Mouse (Mus musculus) embryo, embryonic 11 days (tissue): ENCODE results near the gene Cmbl.

Source experiments
- DNase-seq: peaks from one replicate; pipeline ENCODE4 v3.0.0-alpha.2; 2015

Cmbl gene

DNA sequence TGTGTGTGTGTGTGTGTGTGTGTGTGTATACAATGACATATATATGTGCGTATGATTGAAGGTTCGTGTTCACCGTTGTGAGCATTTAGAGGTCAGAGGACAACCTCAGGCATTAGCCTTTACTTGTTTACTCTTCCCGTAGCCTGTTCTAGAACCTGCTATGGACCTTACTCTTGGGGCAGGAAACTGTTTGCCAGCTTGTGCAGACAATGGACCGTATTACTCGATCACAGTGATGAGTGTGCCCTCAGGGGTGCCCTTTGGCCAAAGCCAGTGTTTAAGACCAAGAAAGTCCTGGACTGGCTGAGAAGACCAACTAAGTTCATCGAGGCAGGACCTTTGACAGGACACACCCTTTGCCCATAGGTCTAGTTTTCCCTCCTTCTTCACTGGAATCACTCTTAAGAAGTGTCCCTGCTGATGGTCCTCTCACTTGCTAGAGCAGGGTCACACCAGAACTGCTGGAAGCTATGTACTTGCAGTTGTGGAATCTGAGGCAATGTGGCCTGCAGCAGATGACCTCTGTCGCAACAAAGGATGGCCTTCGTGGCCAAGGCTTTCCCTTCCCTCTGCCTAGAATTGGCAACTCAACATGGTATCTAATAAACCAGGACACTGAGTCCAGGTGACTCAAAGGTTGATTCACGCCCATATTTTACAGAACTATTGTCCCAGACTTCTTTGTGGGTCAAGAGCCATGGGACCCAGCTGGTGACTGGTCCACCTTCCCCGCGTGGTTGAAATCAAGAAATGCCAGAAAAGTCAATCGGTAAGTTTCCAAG, 18.3 kb downstream of the Cmbl start:
- DNase-seq = no peak

DNA sequence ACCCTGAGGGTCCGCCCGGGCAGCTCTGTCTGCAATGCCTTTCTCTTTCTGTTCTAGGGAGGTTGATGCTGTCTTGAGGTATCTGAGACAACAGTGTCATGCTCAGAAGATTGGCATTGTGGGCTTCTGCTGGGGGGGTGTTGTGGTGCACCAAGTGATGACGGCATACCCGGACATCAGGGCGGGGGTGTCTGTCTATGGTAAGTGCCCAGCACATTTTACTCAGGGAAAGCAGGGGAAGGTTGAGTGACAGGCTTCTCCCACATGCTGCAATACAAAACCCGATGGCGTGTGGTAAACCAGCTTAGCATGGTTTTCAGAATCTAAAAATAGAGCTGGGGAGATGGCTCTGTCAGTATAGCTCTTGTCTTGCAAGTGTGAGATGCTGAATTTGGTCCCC, 20.0 kb downstream of the Cmbl start:
- no peak for DNase-seq

DNA sequence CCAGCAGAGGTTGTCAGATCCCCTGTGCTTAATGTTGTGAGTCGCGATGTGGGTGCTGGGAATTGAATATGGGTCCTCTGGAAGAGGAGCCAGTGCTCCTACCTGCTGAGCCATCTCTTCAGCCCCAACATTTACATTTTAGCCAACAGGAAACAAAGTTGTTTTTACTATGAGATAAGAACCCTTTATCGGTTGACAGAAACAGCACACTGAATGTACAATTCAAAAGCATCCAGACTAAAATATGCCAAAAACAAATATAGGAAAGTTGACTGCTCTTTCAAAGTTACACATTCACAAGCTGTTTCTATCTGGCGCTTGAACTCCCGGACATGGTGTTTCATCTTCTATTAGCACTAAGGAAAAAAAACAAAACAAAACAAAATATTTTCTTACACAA, 20.9 kb downstream of the Cmbl start:
- DNase-seq = no peak

DNA sequence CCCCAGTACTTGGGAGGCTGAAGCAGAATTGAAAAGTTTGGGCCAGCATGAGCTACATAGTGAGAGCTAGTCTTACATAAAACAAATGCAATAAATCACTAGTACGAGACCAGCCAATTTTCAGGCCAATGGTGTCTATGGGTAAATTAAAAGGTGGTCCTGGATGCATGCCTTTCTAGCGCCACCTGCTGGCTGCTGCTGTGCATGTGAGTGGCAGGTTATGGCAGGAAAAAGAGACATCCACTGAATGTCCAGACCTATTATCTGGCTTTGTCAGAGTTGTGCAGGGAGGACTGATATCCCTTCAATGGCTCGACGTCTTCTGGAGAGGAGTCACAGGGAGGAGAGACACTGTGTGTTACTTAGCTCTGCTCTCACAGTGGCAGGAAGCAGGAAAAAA, 21.3 kb downstream of the Cmbl start:
- DNase-seq = peak; percentile 91

DNA sequence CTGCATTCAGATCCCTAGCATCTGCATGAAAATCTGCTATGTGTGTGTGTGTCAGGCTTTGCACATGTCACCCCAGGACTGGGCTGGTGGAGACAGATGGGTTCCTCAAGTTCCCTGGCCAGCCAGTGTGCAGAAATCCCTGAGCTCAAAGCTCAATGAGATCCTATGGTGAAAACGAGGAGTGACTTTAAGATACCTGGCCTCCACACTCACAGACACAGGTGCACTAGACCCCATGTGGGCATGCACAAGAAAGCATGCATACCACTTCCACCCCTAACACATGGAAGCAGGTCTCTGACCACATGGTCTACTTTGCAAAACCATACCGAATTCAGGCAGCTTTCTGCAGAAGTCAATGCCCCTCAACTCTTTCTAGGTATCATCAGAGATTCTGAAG, 22.6 kb downstream of the Cmbl start:
- no peak for DNase-seq

DNA sequence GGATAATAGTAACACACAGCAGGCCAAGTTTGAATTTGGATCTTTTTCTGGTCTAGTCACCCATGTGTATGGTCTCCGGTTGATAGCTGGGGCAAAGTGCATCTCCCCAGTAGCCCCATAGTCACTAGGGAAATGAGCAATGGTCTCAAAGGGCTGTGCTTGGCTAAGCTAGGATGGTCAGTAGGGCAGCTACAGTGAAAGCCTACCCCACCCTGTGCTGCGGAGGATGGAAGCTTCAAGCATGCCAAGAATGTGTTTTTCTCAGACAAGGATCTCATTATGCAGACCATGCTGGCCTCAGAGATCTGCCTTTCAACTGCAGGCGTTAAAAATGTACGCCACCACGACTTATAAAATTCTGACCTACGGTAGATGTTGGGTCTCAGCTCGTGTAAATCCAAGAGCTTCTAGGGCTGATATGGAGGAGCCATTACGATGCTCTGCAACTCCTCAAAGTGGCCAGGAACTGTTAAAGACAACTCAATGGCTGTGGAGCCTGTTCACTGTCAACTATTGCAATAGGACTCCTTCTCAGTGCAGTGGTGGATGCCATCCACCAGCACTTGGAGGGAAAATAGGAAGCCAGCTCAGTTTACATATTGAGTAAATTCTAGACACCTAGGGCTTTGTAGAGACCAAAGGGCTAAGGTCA, 23.9 kb downstream of the Cmbl start:
- DNase-seq = no peak

DNA sequence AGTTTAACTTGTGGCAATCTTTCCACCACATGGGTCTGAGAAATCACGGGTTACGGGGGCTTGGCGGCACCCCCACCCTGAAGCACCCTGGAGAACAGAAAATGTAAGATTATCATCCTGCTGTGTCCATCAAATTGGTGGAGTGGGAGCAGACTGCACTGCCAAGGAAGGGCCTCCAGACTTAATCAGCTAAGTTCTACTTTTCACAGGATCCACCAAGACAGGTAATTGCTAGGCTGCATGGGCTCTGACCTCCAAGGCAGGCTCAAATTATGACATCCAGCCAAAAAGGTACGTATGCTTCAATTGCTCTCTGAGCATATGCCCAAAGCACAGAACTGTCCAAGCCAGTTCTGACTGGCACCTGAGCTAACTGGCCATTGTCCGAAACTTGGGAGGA, 25.0 kb downstream of the Cmbl start:
- no peak for DNase-seq

DNA sequence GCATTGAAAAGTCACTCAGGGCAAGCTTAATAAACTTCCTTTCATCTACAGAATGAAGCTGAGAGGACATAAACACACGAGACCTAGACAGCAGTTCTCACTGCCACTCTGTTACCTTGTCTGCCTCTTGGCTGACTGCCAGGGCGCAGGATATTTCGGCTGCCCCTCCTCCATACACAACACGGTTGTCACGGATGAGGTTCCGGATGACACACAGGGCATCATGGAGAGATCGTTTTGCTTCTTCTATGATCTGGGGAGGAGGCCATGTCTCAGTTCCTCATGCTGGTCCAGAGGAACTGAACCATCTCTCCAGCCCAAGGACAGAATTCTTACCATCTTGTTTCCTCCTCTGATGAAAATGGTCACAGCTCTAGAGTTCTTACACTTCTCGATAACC, 27.3 kb downstream of the Cmbl start:
- no peak for DNase-seq

DNA sequence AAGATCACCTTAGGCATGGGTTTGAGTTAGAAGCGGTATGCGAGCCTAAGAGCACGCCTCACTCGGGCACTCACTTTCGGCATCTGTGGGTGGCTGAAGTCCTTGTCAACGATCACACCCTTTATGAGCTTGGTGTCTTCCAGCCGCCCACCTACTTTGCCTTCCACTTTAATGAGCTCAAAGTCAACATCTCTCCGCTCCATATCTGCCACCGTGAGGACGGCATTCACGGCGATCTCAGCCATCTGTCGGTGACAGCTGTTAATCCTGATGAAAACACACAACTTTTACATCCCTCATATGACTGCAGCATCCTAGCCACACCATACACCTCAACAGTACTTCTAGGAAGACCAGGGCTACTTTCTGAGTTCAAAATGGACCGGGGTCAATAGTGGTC, 29.1 kb downstream of the Cmbl start:
- DNase-seq = no peak

DNA sequence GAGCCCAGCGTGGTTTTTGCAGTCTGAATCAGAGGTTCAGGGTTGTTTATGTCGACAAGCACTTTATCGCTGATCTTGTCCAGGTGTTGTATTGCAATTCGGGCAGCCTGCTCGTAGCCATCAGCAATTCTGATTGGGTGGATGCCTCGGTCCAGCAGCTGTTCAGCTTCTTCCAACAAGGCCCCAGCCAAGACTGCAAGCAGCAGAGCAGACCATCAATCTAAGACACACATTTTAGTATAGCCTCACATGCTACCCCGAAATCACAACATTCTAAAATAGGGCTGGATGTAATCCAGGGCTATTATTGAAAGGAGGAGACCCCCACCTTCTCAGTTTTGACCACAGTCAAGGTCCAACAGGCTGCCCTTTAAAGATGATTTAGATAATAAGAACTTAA, 30.5 kb downstream of the Cmbl start:
- no peak for DNase-seq

DNA sequence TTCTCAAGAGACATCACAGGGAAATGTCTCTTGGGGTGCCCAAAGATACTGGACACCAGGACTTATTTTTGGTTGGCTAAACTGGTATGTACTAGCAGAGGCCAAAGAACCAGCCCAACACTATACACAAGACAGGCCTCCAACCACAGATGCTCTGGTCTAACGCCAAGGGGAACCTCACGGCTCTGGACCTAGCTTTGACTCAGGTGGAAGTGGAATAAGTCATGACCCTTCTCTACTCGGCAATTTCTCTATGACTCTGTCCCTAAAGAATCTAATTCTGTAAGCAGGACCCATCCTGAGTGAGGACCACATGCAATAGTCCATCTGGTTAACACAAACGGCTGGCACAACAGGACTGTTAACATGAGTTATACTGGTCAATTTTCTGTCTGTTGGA, 34.6 kb downstream of the Cmbl start:
- no peak for DNase-seq

DNA sequence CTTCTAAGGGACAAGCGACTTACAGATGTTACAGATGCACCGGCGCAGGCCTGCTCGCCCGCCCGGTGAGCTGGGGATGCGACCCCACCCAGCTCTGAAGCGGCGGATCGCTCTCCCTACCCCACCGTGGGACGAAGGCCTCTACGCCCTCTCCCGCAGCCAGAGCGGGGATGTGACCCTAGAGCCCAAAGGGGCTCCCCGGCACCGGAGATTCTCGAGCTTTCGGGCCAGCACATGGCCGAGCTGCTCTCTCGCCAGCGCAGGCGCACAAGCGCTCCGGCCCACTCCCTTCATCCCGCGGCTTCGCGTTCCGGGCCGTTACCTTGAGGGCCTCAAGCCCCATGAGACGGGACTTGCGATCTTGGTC, 36.1 kb downstream of the Cmbl start:
- DNase-seq = no peak

DNA sequence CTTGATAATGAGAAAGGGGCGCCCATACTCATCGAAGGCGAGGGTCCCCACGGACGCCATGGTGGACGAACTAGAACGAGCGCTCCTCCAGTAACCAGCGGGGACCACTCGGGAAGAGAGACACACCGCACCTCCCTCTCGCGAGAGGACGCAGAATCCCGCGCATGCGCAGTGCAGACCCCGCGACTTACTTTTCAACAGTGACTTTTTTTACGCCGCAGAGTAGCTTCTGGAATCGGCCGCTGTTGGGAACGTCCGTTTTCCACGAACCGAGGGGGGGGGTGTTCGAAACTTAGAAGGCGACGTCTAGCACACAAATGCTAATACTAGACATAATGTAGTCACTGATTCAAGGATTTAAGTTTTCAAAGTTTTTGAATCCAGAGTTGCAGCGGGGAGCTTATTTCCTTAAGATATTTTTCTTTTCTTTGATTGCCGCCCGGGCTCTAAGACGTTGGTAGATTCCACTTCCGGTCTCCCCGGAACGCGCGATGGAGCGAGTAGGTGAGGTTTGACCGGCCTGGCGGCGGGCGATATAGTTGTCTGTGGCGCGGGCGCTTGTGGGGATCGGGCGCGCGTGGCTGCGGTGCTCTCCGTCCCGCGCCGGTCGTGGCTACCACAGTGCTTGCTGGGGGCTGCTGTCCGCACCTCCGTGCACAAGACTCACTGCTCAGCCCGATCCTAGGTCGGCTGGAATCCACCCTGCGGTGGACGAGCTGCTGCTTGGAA, 36.6 kb downstream of the Cmbl start, which contains the start of the genes Cct5 and Fam173b:
Gene Cct5, minus strand, starts transcription at position 159 of the 729 bp plus-strand sequence.
Gene Fam173b, plus strand, starts transcription at position 207 of the 729 bp plus-strand sequence.
- peak; percentile 98 for DNase-seq

DNA sequence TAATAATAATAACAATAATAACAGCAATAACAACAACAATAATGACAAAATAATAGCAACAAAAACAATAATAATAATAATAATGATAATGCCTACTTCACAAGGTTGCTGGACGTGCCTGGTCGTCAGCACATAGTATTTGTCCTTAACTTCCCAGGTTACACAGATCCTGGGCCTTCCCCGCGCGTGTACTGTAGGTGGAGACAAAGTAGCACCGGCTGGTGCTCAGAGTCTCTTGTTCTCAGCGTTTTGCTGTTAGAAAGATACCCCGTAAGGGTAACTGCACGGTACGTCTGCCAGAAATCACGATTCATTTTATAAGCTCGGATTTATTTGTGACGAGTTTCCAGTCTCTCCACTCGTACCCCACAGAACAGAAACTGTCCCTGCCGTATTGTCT, 37.2 kb downstream of the Cmbl start:
- peak; percentile 81 for DNase-seq

DNA sequence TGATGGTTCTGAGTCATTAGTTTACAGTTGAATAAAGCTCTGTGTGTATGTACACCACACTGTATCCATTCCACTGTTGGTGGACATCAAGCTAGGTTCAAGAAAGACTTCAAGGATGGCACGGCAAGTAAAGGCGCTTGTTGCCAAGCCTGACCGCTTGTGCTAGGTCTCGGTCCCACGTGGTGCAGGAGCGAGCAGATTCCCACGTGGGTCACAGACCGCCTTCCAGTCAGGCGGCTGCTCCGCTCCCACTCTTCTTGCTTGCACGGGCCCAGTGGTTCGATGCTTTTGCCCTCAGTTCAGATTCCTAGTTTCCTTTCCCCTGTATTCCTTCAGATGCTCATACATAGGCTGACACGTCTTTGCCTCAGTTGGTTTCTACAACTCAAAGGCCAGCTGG, 37.9 kb downstream of the Cmbl start:
- DNase-seq = no peak

DNA sequence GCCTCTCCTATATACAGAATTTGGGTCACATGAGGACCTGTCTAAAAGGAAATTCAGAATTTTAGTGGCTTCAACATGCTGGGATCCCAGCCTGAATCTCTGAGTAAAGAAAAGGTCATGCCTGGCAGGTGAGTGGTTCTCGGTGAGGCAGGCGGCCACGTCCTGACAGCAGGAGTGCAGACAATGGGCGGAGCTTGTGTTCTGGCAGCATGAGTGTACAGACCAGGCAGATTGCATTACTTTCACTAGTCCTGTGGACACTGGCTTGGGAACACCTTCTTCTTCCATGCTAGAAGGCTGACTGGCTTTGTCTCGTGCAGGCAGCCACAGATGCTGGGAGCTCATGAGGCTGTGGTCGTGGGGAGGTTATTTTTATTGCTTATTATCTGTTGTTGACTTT, 41.6 kb downstream of the Cmbl start:
- DNase-seq = no peak

DNA sequence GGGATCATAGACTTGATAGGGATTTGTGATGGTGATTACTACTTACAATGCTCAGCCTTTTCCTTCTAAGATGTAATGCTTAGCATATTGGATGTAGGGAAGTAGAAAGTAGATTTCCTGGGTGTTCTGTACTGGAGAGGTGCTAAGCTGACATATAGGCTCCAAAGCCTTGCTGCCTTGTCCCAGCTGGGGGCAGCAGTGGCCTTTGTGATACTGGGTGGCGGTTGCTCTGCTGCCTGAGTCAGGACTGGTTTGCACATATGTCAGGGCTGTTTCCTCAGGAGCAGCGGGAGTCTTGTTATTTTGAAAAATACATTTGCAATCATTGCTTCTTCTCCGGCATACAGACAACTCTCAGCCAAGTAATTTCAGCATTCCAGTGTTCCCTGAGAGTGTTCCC, 45.8 kb downstream of the Cmbl start:
- peak; percentile 63 for DNase-seq

DNA sequence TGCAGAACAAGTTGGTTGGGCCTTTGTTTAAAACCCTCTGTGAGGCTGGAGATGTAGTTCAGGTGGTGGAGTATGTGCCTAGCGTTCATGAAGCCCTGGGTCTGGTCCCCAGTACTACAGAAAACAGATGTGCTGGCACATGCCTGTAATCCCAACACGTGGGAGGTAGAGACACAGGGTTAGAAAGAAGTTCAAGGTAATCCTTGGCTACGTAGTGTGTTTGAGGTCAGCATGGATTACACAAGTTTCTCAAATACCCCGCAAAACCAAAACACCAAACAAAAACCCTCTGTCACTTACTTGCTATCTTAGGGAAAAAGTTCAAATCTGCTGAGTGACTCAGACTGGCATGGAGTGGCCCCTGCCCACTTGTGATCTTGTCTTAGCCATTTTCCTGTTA, 46.8 kb downstream of the Cmbl start:
- DNase-seq = no peak

DNA sequence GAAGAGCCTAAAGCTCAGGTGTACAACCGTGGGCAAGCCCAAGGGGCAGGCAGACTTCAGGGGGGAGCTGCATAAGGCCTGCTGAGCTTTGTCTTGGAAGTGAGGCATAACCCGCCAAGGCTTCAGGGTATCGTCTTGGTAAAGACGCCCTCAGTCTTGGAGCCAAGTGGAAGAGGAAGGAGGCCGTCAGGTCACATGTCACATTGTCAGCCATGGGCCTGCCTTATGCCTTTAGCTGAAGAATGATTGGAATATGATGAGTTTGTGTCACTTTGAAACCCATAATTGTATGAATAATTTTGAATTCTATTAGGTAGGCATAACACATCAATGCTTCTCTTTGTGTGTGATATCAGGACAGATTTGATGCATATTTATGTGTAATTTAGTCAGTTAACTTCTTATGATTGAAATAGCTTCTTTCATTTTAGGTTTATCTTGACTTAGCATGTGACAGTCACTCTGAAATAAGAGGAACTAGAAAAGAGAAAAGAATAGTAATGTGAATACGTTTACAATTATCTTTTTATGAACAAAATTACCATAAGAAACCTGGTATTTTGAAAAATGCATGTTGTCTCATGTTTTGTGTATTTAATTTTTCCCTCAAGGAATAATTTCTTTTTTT, 48.8 kb downstream of the Cmbl start:
- DNase-seq = no peak

DNA sequence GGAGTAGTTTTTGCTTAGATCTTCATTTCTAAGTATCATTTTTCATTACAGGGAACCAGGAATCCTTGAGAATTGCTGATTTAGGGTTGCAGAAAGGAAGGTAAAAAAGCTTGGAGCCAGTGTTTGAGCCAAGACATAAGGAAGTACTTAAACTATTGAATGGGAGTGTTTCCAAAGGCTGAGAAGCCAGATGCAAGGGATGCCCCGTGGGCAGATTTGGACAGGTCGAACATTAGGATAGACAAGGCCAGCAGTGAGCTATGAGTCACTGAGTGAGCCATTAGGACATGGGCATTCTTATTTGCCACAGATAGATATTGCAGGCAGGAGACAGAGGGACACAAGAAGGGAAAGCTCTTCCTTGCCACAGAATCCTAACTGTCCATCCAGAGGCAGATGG, 49.5 kb downstream of the Cmbl start:
- DNase-seq = no peak

DNA sequence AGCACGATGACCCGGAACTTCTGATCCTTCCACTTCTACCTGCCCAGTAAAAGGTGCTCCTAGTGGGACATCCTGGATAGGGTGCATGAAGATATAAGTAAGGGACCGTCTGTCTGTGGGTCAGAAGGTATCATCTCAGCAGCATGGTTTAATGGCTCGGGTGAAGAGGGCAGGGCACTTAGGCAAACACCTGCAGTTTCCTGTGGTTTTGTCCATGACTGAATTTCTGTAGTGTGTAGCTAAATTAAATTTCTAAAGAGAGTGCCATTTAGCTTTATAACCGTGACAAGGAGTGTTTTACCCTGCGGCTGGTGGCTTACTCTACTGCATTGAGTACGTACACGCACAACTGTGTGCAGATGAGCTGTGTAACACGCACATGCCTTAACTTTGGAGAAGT, 52.1 kb downstream of the Cmbl start:
- DNase-seq = no peak

DNA sequence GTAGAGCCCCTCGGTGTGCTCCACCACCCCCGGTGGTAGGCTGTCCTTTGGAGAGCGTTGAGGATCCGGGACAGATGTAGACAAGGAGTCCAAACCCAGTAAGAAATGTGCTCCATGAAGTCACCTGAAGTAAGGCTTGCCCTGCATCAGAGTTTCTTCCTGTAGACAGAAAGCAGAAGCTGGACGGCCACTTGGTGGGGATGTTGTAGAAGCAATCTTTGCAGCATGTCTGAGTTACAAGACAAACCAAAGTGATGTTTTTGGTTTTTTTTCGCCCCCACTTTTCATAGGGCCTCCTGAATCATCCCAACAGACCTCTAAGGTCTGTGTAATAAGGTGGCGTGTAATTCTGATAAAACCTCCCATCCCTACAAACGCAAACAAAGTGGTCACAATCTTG, 54.3 kb downstream of the Cmbl start:
- no peak for DNase-seq

DNA sequence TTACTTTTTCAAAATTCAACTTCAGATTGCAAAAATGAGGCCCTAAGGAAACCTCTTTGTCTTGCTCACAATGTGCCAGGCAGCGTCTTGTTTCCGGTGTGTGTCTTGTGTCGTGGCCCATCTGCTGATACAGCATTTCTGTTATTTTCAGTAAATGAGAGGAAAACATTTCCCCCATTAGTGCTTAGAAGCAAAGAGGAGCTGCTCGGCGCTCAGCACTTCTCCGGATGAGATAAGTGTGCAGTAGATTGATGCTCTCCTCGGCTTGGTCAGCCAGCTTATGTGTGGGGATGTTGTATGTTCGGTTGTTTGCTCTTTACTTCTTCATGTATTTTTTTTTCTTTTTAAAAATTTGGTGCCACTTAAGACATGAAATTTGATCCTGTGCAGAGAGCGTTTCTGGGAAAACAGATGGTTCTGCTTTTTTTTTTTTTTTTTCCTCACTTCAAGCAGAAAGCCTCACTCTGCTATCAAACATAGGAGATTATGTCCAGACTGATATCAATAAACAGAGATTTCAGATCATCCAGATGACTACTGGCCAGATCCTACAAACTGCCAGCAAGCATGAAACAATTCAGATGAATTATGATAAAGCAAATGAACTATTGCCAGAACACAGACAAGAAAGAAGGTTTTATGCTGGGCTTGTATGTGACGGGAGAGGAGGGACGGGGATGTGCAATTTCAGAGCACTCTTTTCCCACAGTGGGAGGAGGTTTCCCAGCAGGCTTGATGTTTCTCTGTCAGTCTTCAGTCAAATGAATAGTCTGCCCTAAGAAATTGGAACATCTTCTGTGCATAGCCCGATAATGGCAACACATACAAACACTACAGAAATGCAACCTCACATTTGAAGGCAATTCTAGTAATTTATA, 62.3 kb downstream of the Cmbl start:
- peak; percentile 29 for DNase-seq
